Mouse (Mus musculus) kidney, postnatal 14 days (tissue): Measurements from ENCODE around the gene Dmrtb1.
A peak's percentile ranks its signal among the peaks of the same experiment; 100 is the strongest.

Source experiments
- DNase-seq: peaks from one replicate; pipeline ENCODE4 v3.0.0; 2022; ENCODE audit warnings: mixed read lengths

The Dmrtb1 gene

DNA sequence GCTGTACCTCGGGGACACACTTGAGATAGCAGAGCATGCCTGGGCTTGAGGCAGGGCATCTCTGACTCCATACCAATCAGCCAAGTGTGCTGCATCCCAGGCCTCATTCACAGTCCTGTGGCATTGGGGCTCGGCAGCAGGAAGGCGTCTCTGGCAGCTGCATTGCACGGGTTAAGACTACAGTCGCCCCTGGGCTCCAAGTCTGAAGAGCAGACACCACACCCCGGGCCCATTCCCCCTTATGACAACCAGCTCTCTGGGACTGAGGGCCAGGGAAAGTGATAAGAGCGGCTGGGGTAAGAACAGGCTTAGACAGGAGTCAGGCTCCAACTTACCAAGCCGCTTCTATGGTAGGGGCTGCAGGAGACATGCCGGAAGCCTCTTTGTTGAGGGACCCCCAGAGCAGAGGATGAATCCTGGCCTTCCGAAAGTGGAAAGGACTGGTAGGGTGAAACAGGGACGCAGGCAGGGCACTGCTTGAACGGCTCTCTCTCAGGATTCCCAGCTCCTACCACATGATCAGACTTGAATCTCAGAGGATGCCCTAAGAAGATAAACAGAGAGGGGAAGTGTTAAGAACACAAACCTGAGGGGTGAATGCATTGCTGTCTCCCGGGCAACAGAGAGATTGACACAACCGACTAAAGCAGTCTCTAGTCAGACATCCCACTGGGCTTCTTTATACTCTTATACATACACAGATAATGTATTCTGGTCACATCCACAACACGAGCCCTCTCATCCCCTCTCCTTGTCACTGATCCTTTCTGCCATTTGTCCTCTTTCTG is 3.5 kb downstream of the Dmrtb1 start:
- DNase-seq, result no peak

GRCm38 (mm10) chr4:107675645-107676044 is 8.4 kb downstream of the Dmrtb1 start:
- no peak for DNase-seq

GRCm38 (mm10) chr4:107674322-107674644 is 9.7 kb downstream of the Dmrtb1 start:
- no peak for DNase-seq

- DNase-seq, result peak; percentile 83
Measured at GRCm38 (mm10) chr4:107673638-107674321, 10.2 kb downstream of the Dmrtb1 start.

GRCm38 (mm10) chr4:107670731-107671130 is 13.3 kb downstream of the Dmrtb1 start:
- DNase-seq, result no peak

DNA sequence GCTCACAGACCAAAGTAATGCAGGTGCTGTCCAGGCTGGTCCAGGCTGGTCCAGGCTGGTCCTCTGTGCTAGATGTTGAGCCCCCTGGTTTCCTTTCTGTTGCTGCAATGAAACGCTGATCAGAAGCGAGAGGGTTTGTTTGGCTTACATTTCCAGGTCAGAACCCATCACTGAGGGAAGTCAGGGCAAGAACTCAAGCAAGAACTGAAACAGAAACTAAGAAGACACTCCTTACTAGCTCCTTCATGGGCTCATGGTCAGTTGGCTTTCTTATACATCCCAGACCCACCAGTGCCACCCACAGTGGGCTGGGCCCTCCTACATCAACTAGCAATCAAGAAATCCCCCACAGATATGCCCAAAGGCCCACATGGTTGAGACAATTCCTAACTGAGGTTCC is 15.5 kb downstream of the Dmrtb1 start:
- no peak for DNase-seq

GRCm38 (mm10) chr4:107660649-107661048 is 23.4 kb downstream of the Dmrtb1 start:
- DNase-seq, result no peak

DNA sequence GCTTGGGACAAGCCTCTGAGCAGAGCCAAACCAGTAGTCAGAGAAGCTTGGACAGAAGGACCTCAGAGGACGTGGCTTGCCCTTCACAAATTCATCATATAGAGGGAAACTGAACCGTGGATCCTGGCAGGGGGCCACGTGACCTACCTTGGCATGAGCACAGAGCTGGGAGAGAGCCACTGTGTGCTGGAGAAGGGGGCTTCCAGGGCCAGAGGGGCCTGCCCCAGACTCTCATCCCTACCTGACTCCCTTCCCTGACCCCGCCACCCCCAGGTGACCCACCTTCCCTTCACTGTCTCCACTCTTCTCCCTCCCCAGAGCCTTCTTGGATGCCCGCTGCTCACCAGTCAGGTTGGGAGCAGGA is 30.8 kb downstream of the Dmrtb1 start:
- DNase-seq, result no peak

DNA sequence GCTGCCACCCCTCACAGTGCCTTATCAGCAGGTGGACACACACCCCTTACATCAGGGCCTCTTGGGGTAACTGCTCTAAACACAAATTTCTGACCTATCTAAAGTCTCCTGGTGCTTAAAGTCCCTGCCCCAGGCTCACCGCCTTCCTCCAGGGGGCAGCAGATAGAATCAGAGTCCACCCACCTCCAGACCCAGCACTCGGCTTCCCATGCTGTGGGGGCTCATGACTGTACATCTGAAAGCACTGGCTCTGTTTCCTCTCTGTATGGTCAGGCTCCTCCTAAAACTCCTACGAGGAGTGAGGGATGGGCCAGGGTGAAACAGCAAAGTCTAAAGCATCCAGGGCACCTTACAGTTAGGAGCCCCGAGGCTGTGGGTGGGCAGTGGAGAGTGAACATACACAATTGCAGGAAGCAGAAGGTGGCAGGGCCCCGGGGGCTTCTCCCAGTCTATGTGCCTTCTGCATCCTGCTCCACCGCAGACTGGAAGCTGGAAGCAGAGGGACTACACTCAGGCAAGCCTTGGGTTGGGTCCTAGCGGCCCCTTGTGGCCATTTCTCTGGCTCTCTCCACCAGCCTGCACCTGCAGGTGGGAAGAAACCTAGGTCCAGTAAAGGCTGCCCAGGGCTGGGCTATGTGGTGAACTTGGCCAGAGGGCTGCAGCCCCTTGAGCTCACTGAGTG is 31.3 kb downstream of the Dmrtb1 start:
- peak; percentile 86 for DNase-seq

GRCm38 (mm10) chr4:107651021-107651496 is 33.0 kb downstream of the Dmrtb1 start:
- DNase-seq, result no peak

GRCm38 (mm10) chr4:107648959-107649485 is 35.0 kb downstream of the Dmrtb1 start:
- DNase-seq, result peak; percentile 21

GRCm38 (mm10) chr4:107641624-107642023 is 42.4 kb downstream of the Dmrtb1 start:
- peak; percentile 62 for DNase-seq

DNA sequence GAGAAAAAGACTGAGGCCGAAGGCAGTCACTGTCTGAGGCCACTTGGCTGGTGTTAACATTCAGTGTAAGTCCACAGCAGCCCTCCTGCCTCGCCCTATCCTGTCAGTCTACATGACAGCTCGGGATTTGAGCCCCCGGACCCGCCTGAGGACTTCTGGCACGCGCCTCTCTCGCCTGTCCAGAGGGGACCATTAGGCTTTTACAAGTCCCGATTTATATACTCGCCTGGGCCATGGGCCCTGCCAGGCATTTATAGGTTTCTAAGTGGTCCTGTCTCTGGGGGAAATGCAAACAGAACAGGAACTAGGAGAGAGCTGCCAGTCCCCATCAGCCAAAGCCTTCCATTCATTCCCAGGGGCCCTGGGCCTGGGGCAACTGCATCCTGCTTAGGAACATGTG is 45.7 kb downstream of the Dmrtb1 start:
- no peak for DNase-seq

GRCm38 (mm10) chr4:107637670-107638069 is 46.4 kb downstream of the Dmrtb1 start:
- DNase-seq, result peak; percentile 42

GRCm38 (mm10) chr4:107636099-107636498 is 47.9 kb downstream of the Dmrtb1 start:
- no peak for DNase-seq

GRCm38 (mm10) chr4:107634631-107635030 is 49.4 kb downstream of the Dmrtb1 start:
- no peak for DNase-seq

GRCm38 (mm10) chr4:107628921-107629411 is 55.1 kb downstream of the Dmrtb1 start:
- peak; percentile 48 for DNase-seq

DNA sequence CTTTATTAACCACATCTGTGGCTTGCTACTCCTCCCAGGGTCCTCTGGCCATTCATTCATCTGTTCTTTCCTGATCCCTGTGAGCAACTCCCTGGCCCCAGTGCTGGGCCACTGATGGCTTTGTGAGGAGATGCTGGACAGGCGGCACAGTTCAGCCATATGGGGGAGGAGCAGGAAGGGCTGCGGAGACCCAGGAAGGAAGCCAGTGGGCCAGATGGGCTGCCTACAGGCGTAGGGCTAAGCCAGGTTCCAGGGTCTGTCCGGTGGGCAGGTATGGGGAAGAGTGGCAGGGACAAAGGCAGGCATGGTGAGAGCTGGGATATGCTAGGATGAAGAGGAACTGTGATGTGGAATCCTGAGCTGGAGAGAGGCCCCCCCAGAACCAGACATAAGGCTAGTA is 55.8 kb downstream of the Dmrtb1 start:
- no peak for DNase-seq
